Mouse (Mus musculus): Measurements from ENCODE around the gene Itsn1.

The Itsn1 gene

GRCm38 (mm10) chr16:91953967-91954366, 224.9 kb downstream of the Itsn1 start:
- DNase-seq (ENCODE audit: low spot score), result no peak

GRCm38 (mm10) chr16:91954766-91955165, 225.7 kb downstream of the Itsn1 start:
- no peak for DNase-seq (ENCODE audit: low spot score)

GRCm38 (mm10) chr16:91962204-91962893, 233.3 kb downstream of the Itsn1 start:
- peak; percentile 70 for DNase-seq (ENCODE audit: low spot score)

- DNase-seq (ENCODE audit: low spot score), result no peak
Measured at GRCm38 (mm10) chr16:91962894-91963555, 233.9 kb downstream of the Itsn1 start.

- DNase-seq (ENCODE audit: low spot score), result no peak
Measured at GRCm38 (mm10) chr16:91963556-91963900, 234.4 kb downstream of the Itsn1 start.

- DNase-seq (ENCODE audit: low spot score), result no peak
Measured at GRCm38 (mm10) chr16:91964308-91965178, 235.5 kb downstream of the Itsn1 start.

GRCm38 (mm10) chr16:91968725-91969124, 239.6 kb downstream of the Itsn1 start:
- DNase-seq (ENCODE audit: low spot score), result no peak

GRCm38 (mm10) chr16:91969516-91970031, 240.5 kb downstream of the Itsn1 start:
- DNase-seq (ENCODE audit: low spot score), result no peak
